Mouse (Mus musculus) embryonic facial prominence, embryonic 14.5 days (tissue): ENCODE results near the gene Faf1. TPM values are rescaled to one million over a fixed set of nuclear protein-coding genes. Genes with fewer than 3 reads are reported as not detected.

Source experiments
- ATAC-seq: fragments of 200-750 bp; cut with Nextera tagmentation; 2 replicates; pipeline ENCODE4 v1.8.0; 2017; ENCODE audit warnings: low read depth, moderate number of reproducible peaks, moderate TSS enrichment
- DNase-seq: peaks from one replicate; pipeline ENCODE4 v3.0.0-alpha.2; 2015; ENCODE audit warnings: low spot score
- H3K27ac ChIP-seq: fragments of 300-500 bp; sonication (generic); replicated peaks from 2 replicates; pipeline ENCODE4 v1.5.1; 2014; ENCODE audit warnings: low read depth, mild to moderate bottlenecking, low read length, moderate library complexity
- H3K27me3 ChIP-seq: fragments of 300-500 bp; sonication (generic); replicated peaks from 2 replicates; pipeline ENCODE4 v1.6.1; 2014; ENCODE audit warnings: low read length; ENCODE audit not compliant: control insufficient read depth, insufficient read depth
- H3K36me3 ChIP-seq: fragments of 300-500 bp; sonication (generic); 2 replicates; pipeline ENCODE4 v1.6.1; 2014; ENCODE audit warnings: low read length, mixed read lengths; ENCODE audit not compliant: control insufficient read depth, insufficient read depth
- H3K4me1 ChIP-seq: fragments of 300-500 bp; sonication (generic); 2 replicates; pipeline ENCODE4 v1.6.1; 2014; ENCODE audit warnings: antibody characterized with exemption, low read length; ENCODE audit not compliant: control insufficient read depth, insufficient read depth
- H3K4me2 ChIP-seq: fragments of 300-500 bp; sonication (generic); 2 replicates; pipeline ENCODE4 v1.6.1; 2014; ENCODE audit warnings: low read depth, mild to moderate bottlenecking, low read length, moderate library complexity, mixed read lengths
- H3K4me3 ChIP-seq: fragments of 300-500 bp; sonication (generic); 2 replicates; pipeline ENCODE4 v1.5.1; 2014; ENCODE audit warnings: low read depth, mild to moderate bottlenecking, low read length
- H3K9ac ChIP-seq: fragments of 300-500 bp; sonication (generic); 2 replicates; pipeline ENCODE4 v1.6.1; 2014; ENCODE audit warnings: low read depth, mild to moderate bottlenecking, low read length, moderate library complexity, mixed read lengths
- H3K9me3 ChIP-seq: fragments of 300-500 bp; sonication (generic); 2 replicates; pipeline ENCODE4 v1.6.1; 2016; ENCODE audit warnings: low read length; ENCODE audit not compliant: control insufficient read depth
- WGBS: fragments of 180-500 bp; shearing (Covaris S2); extraction: QIAGEN DNeasy Blood & Tissue Kit; methylation state at CpG from one replicate; pipeline ENCODE4 v1.1.7; 2014; 5-methylcytosine and 5-hydroxymethylcytosine counted together
- polyA plus RNA-seq: library from polyadenylated mRNA; unstranded; fragments of >200 nt; fragmentation: Nextera tagmentation; extraction: Ambion mirVana; gene quantifications from 2 replicates; pipeline ENCODE4 v1.2.1, GENCODE M21; 2014

The Faf1 gene
- 27.9 and 29.3 TPM in 2 replicates for polyA plus RNA-seq

DNA sequence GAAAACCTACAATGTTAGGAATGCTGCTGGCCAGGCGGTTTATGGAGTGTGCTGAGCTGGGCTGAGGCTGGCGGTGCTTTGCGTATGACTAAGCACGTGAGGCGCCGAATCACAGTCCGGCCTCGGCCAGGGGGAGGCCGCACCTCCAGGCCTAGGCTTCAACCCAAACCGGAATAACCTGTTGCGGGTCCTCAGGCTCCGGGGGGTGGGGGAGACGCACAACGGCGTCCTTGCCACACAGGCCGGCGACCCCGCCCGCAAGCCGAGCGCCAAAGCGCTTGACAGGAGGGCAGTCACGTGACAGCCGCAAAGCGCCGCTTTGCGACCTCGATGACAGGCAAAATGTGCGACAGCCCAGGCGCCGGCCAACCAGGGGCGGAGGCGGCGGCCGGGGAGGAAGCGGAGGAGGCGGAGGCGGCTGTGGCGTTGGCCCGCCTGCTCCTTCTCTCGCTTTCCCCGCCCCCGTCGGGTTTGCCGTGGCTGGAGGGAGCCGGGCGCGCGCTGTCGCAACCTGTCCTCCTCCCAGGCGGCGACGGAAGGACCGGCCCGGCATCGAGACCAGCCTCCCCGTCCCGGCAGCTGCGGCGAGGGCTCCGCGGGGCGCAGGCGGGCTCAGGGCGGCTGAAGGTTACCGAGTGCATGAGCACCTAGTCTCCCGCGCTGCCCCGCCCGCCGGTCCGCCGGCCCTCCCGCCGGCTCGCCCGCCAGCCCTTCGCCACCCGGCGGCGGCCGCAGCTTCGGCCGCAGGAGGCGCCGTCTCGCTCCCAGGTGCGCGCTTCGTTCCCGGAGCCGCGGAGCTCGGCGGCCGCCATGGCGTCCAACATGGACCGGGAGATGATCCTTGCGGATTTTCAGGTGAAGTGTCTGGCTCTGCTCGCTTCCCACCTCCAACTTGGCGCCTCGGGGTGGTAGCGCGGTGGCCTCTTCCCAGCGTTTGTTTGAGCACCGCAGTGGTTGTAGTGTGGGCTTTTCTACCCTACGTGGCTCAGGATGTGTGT, at the start of gene Faf1:
Faf1 (plus strand) TSS at position 371 of the 998 bp plus-strand sequence.
- under 1% methylated on average over 38 of the region's 107 CpGs for WGBS
- H3K9me3 ChIP-seq, result no peaks in the 10 kb centered on the region
- H3K9ac ChIP-seq, result peak within 1 kb of the TSS; percentile 86
- no peaks in the 10 kb centered on the region for H3K27me3 ChIP-seq
- DNase-seq, result peak; percentile 99
- H3K27ac ChIP-seq, result peak within 1 kb of the TSS; percentile 94
- peak; percentile 97 for ATAC-seq
- no peaks in the 10 kb centered on the region for H3K36me3 ChIP-seq
- H3K4me3 ChIP-seq, result peak within 1 kb of the TSS; percentile 81
- H3K4me1 ChIP-seq, result 0 out of 2 replicates have a peak, but pooled peaks cover 4% of the 10 kb centered on the region
- peak within 1 kb of the TSS; percentile 61 for H3K4me2 ChIP-seq

GRCm38 (mm10) chr4:109630215-109630614, 46.2 kb upstream of the Faf1 start:
- Histone ChIP-seq H3K4me2 (no peak overlapping the region), H3K27me3 (no peaks in the 10 kb centered on the region), H3K9ac (no peak overlapping the region), H3K4me1 (no peaks in the 10 kb centered on the region), H3K27ac (no peak overlapping the region), H3K36me3 (no peaks in the 10 kb centered on the region), H3K4me3 (no peak overlapping the region), H3K9me3 (no peaks in the 10 kb centered on the region)
- ATAC-seq, result no peak
- no peak for DNase-seq
- 55% methylated on average over 2 of the region's 2 CpGs for WGBS

DNA sequence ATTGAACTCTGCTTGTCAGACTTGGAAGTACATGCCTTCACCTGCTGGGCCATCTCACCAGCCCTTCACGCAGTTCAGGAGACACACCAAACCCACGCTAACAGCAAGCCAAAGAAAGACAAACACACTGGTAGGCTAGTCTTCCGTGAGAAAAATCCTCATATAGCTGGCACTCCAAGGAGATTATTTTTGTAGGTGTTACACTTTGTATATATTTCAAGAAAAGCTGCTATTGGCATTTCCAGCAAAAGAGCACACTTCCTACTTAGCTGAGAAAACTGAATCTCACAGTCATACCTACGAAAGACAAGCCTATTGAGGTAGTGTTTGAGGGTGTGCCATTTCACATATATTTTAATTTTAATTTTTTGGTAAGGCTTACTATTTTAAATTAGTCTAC, 45.4 kb upstream of the Faf1 start:
- DNase-seq (no peak), ATAC-seq (no peak)
- no peak overlapping the region for H3K4me3 ChIP-seq
- no peaks in the 10 kb centered on the region for H3K9me3 ChIP-seq
- H3K36me3 ChIP-seq, result no peaks in the 10 kb centered on the region
- no peaks in the 10 kb centered on the region for H3K4me1 ChIP-seq
- H3K4me2 ChIP-seq, result no peak overlapping the region
- 79% methylated on average over 4 of the region's 4 CpGs for WGBS
- H3K9ac ChIP-seq, result no peak overlapping the region
- H3K27me3 ChIP-seq, result no peaks in the 10 kb centered on the region
- no peak overlapping the region for H3K27ac ChIP-seq

GRCm38 (mm10) chr4:109634971-109635370, 41.4 kb upstream of the Faf1 start:
- 89% methylated on average over 2 of the region's 2 CpGs for WGBS
- no peak overlapping the region for H3K9ac ChIP-seq
- H3K4me3 ChIP-seq, result no peak overlapping the region
- no peaks in the 10 kb centered on the region for H3K36me3 ChIP-seq
- H3K4me1 ChIP-seq, result no peaks in the 10 kb centered on the region
- H3K4me2 ChIP-seq, result no peak overlapping the region
- H3K27me3 ChIP-seq, result no peaks in the 10 kb centered on the region
- H3K27ac ChIP-seq, result no peak overlapping the region
- ATAC-seq (no peak), DNase-seq (no peak)
- no peaks in the 10 kb centered on the region for H3K9me3 ChIP-seq

GRCm38 (mm10) chr4:109639356-109639755, 37.0 kb upstream of the Faf1 start:
- 86% methylated on average over 9 of the region's 9 CpGs for WGBS
- DNase-seq (no peak), ATAC-seq (no peak)
- Histone ChIP-seq H3K27me3 (no peaks in the 10 kb centered on the region), H3K4me3 (no peak overlapping the region), H3K9ac (no peak overlapping the region), H3K9me3 (no peaks in the 10 kb centered on the region), H3K36me3 (no peaks in the 10 kb centered on the region), H3K27ac (no peak overlapping the region), H3K4me2 (no peak overlapping the region), H3K4me1 (no peaks in the 10 kb centered on the region)

DNA sequence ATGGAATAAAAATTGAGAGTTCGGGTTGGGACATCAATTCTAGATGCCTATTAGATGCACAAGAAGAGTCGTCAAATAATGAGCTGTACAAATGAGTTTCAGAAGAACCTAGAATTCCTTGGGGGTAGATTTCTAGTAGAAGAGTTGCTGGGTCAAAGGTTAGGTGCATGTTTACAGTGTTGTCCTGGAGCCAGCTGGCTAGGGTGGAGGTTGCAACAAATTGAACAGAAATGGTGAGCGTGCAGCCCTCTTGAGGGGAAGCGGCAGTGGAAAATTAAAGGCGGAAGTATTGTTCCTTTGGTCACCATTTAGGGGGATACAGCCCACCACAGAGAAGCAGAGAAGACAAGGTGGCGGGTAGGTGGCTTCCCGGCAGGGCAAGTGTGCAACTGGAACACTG, 36.2 kb upstream of the Faf1 start:
- DNase-seq, result no peak
- WGBS, result 81% methylated on average over 7 of the region's 7 CpGs
- no peak for ATAC-seq

DNA sequence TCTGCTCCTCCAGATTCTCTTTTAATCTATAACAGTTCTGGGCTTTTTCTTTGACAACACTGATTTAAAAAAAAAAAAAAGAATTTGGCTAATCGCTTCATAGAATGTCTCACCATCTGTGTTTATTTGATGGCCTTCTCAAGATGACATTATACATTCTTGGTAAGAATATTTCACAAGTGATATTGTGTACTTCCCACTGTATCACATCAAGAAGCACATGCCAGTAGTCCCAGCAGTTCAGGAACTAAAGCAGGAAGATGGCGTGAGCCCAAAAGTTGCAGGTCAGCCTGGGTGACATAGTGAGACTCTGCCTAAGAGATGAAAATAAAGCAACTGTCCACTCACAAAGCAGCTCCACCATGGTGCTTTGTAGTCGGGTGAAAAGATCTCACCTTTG, 34.9 kb upstream of the Faf1 start:
- H3K4me1 ChIP-seq, result no peaks in the 10 kb centered on the region
- no peak overlapping the region for H3K27ac ChIP-seq
- H3K4me2 ChIP-seq, result no peak overlapping the region
- ATAC-seq, result no peak
- no peaks in the 10 kb centered on the region for H3K9me3 ChIP-seq
- 76% methylated on average over 3 of the region's 3 CpGs for WGBS
- H3K9ac ChIP-seq, result no peak overlapping the region
- no peaks in the 10 kb centered on the region for H3K27me3 ChIP-seq
- no peak for DNase-seq
- H3K36me3 ChIP-seq, result no peaks in the 10 kb centered on the region
- H3K4me3 ChIP-seq, result no peak overlapping the region

More for the DNA sequence above, 36.2 kb upstream of the Faf1 start:
- Histone ChIP-seq H3K4me3 (no peak overlapping the region), H3K27ac (no peak overlapping the region), H3K36me3 (no peaks in the 10 kb centered on the region), H3K4me2 (no peak overlapping the region), H3K9me3 (no peaks in the 10 kb centered on the region), H3K9ac (no peak overlapping the region), H3K27me3 (no peaks in the 10 kb centered on the region), H3K4me1 (no peaks in the 10 kb centered on the region)

- no peaks in the 10 kb centered on the region for H3K36me3 ChIP-seq
- no peak overlapping the region for H3K4me3 ChIP-seq
- no peak overlapping the region for H3K27ac ChIP-seq
- H3K4me2 ChIP-seq, result no peak overlapping the region
- no peak for DNase-seq
- 35% methylated on average over 4 of the region's 4 CpGs for WGBS
- H3K9ac ChIP-seq, result no peak overlapping the region
- no peaks in the 10 kb centered on the region for H3K9me3 ChIP-seq
- H3K4me1 ChIP-seq, result no peaks in the 10 kb centered on the region
- ATAC-seq, result no peak
- H3K27me3 ChIP-seq, result no peaks in the 10 kb centered on the region
Measured at GRCm38 (mm10) chr4:109647281-109647680, 29.1 kb upstream of the Faf1 start.
